Mouse (Mus musculus) limb, embryonic 14.5 days (tissue): ENCODE results near the gene Mamdc2. TPM values are rescaled to one million over a fixed set of nuclear protein-coding genes. Genes with fewer than 3 reads are reported as not detected.

Experiments
- ATAC-seq: fragments of 200-750 bp; cut with Nextera tagmentation; 2 replicates; pipeline ENCODE4 v1.8.0; 2017; ENCODE audit warnings: low read depth, moderate number of reproducible peaks, moderate TSS enrichment; ENCODE audit not compliant: low FRiP score
- DNase-seq: peaks from one replicate; pipeline ENCODE4 v3.0.0-alpha.2; 2015; ENCODE audit warnings: low spot score
- H3K27ac ChIP-seq: fragments of 300-500 bp; sonication (generic); replicated peaks from 2 replicates; pipeline ENCODE4 v1.5.1; 2014; ENCODE audit warnings: low read depth, mild to moderate bottlenecking, low read length, moderate library complexity, mixed read lengths
- H3K27me3 ChIP-seq: fragments of 300-500 bp; sonication (generic); 2 replicates; pipeline ENCODE4 v1.6.1; 2014; ENCODE audit warnings: low read length, mixed read lengths; ENCODE audit not compliant: control insufficient read depth, insufficient read depth
- H3K36me3 ChIP-seq: fragments of 300-500 bp; sonication (generic); 2 replicates; pipeline ENCODE4 v1.6.1; 2014; ENCODE audit warnings: mild to moderate bottlenecking, low read length, moderate library complexity, mixed read lengths; ENCODE audit not compliant: control insufficient read depth, insufficient read depth
- H3K4me1 ChIP-seq: fragments of 300-500 bp; sonication (generic); 2 replicates; pipeline ENCODE4 v1.6.1; 2014; ENCODE audit warnings: antibody characterized with exemption, low read length, mixed read lengths; ENCODE audit not compliant: control insufficient read depth, insufficient read depth
- H3K4me2 ChIP-seq: fragments of 300-500 bp; sonication (generic); replicated peaks from 2 replicates; pipeline ENCODE4 v1.6.1; 2014; ENCODE audit warnings: low read depth, mild to moderate bottlenecking, low read length, moderate library complexity; ENCODE audit not compliant: severe bottlenecking
- H3K4me3 ChIP-seq: fragments of 300-500 bp; sonication (generic); replicated peaks from 2 replicates; pipeline ENCODE4 v1.5.1; 2014; ENCODE audit warnings: low read length
- H3K9ac ChIP-seq: fragments of 300-500 bp; sonication (generic); 2 replicates; pipeline ENCODE4 v1.6.1; 2014; ENCODE audit warnings: mild to moderate bottlenecking, low read depth, low read length, moderate library complexity; ENCODE audit not compliant: severe bottlenecking
- H3K9me3 ChIP-seq: fragments of 300-500 bp; sonication (generic); 2 replicates; pipeline ENCODE4 v1.6.1; 2016; ENCODE audit warnings: low read length; ENCODE audit not compliant: control insufficient read depth
- POLR2A ChIP-seq: fragments of 200-500 bp; IDR thresholded peaks from 2 replicates; pipeline ENCODE4 v1.8.0; 2012; ENCODE audit warnings: inconsistent platforms, mild to moderate bottlenecking, moderate library complexity, borderline replicate concordance; ENCODE audit not compliant: insufficient read depth, insufficient read length; ENCODE audit errors: extremely low read depth
- WGBS: fragments of 180-500 bp; shearing (Covaris S2); extraction: QIAGEN DNeasy Blood & Tissue Kit; methylation state at CpG from one replicate; pipeline ENCODE4 v1.1.7; 2014; 5-methylcytosine and 5-hydroxymethylcytosine counted together
- polyA plus RNA-seq, 2 experiments: library from polyadenylated mRNA; depleted of rRNA in 1 of 2; stranded (reverse) in 1 of 2; unstranded in 1 of 2; fragments of >200 nt; fragmentation: Nextera tagmentation in 1 of 2; extraction: Ambion mirVana in 1 of 2; gene quantifications; 2 replicates each; pipeline versions ENCODE4 v1.2.1 to v1.2.3; 2012 to 2014

Gene Mamdc2
- polyA plus RNA-seq, 2 experiments = 2.6 to 3.0 TPM

DNA sequence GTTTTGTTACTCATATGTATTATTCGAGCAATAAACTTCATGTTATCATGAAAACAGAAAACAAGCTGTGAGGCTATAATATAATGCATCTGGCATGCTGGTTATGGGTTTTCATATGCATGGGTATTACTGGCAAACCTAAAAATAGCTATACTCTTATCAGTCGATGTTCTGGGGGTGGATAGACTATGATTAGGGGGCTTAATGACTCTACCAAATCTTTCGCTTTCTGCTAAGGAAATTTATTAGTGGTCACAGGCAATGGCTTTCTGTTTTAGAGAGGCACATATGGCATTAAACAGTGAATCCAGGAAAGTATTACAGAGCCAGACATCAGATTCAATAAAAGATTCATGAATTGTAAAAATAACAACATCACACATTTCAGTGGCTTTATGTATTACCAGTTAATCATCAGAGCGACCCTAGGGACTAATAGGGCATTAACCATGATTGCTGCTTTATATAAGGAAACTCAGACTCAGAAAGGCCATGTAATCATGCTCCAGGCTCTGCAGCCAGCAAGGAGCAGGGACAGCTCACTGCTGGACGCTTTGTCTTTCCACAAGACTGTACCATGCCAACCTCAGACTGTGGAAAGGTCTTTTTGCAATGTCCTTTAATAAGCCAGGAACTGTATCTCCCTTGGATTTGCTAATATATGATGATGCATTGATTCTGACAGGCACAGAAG is 130.8 kb downstream of the Mamdc2 start:
- no peak for ATAC-seq

GRCm38 (mm10) chr19:23316851-23317250 is 131.4 kb downstream of the Mamdc2 start:
- TF ChIP-seq POLR2A = no peak
- WGBS = 67% methylated on average over 5 of the region's 5 CpGs
- no peaks in the 10 kb centered on the region for H3K36me3 ChIP-seq
- H3K4me2 ChIP-seq = no peak overlapping the region
- no peak overlapping the region for H3K4me3 ChIP-seq
- no peak for ATAC-seq
- DNase-seq = no peak
- H3K9ac ChIP-seq = no peak overlapping the region
- H3K4me1 ChIP-seq = no peaks in the 10 kb centered on the region
- H3K9me3 ChIP-seq = no peaks in the 10 kb centered on the region
- no peaks in the 10 kb centered on the region for H3K27me3 ChIP-seq
- no peak overlapping the region for H3K27ac ChIP-seq

More for the DNA sequence above, 130.8 kb downstream of the Mamdc2 start:
- Histone ChIP-seq H3K27ac (no peak overlapping the region), H3K27me3 (no peaks in the 10 kb centered on the region), H3K9me3 (no peaks in the 10 kb centered on the region), H3K4me1 (no peaks in the 10 kb centered on the region), H3K36me3 (no peaks in the 10 kb centered on the region), H3K4me2 (no peak overlapping the region), H3K9ac (no peak overlapping the region), H3K4me3 (no peak overlapping the region)
- DNase-seq = no peak
- WGBS = 40% methylated on average over 5 of the region's 5 CpGs
- TF ChIP-seq POLR2A = no peak

GRCm38 (mm10) chr19:23309979-23310378 is 138.3 kb downstream of the Mamdc2 start:
- H3K9me3 ChIP-seq = no peaks in the 10 kb centered on the region
- no peak for DNase-seq
- ATAC-seq = no peak
- H3K27me3 ChIP-seq = no peaks in the 10 kb centered on the region
- TF ChIP-seq POLR2A = no peak
- H3K4me1 ChIP-seq = no peaks in the 10 kb centered on the region
- H3K4me3 ChIP-seq = no peak overlapping the region
- 80% methylated on average over 2 of the region's 2 CpGs for WGBS
- H3K9ac ChIP-seq = no peak overlapping the region
- no peak overlapping the region for H3K27ac ChIP-seq
- no peak overlapping the region for H3K4me2 ChIP-seq
- H3K36me3 ChIP-seq = no peaks in the 10 kb centered on the region

DNA sequence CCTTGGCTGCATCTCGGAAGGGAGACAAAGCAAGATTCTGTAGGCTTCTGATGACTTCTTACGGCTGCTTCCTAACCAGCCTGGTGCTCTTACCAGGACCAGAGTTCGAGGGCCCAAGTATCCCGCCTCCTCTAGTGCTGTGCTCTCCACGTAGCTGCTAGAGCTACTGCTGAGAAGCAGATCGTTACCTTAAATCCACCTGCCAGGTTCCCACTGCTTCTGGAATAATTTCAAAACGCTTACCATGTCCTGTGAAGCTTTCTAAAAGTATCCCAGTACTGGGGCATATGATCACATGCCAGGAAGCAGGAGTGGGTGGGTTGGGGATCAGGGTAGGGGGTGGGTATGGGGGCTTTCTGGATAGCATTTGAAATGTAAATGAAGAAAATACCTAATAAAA is 141.6 kb downstream of the Mamdc2 start:
- Histone ChIP-seq H3K9me3 (no peaks in the 10 kb centered on the region), H3K4me1 (no peaks in the 10 kb centered on the region), H3K4me2 (no peak overlapping the region), H3K36me3 (no peaks in the 10 kb centered on the region), H3K27ac (no peak overlapping the region), H3K27me3 (no peaks in the 10 kb centered on the region), H3K4me3 (no peak overlapping the region), H3K9ac (no peak overlapping the region)
- DNase-seq (no peak), ATAC-seq (no peak)
- WGBS = 77% methylated on average over 7 of the region's 7 CpGs
- TF ChIP-seq POLR2A = no peak

DNA sequence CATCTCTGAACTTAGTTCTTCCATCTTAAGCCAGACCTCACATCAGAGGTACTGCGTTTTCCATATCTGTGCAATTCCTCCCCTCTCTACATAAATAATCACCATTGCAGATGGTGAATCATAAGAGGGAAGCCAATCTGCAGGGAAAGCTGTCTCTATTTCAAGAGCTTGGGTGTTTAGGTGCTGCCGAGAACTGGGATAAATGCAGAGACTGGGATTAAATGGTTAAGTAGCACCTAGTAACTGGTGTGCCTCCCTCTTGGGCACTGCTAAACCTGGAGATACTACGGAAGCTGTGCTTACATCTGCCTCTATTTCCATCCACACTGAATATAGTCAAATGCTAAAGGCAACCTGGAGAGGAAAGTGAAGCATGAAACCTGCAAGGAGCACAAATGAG is 148.3 kb downstream of the Mamdc2 start:
- no peaks in the 10 kb centered on the region for H3K9me3 ChIP-seq
- no peak overlapping the region for H3K4me2 ChIP-seq
- ATAC-seq (no peak), DNase-seq (no peak)
- H3K27me3 ChIP-seq = no peaks in the 10 kb centered on the region
- no peak overlapping the region for H3K9ac ChIP-seq
- H3K4me1 ChIP-seq = no peaks in the 10 kb centered on the region
- no peak overlapping the region for H3K4me3 ChIP-seq
- no peaks in the 10 kb centered on the region for H3K36me3 ChIP-seq
- H3K27ac ChIP-seq = no peak overlapping the region
- no peak for TF ChIP-seq POLR2A
- 82% methylated on average over 3 of the region's 3 CpGs for WGBS

GRCm38 (mm10) chr19:23298917-23299316 is 149.3 kb downstream of the Mamdc2 start:
- H3K4me1 ChIP-seq = no peaks in the 10 kb centered on the region
- H3K9me3 ChIP-seq = no peaks in the 10 kb centered on the region
- H3K27me3 ChIP-seq = no peaks in the 10 kb centered on the region
- no peak overlapping the region for H3K27ac ChIP-seq
- no peak for ATAC-seq
- H3K36me3 ChIP-seq = no peaks in the 10 kb centered on the region
- H3K4me3 ChIP-seq = no peak overlapping the region
- TF ChIP-seq POLR2A = no peak
- DNase-seq = no peak
- H3K4me2 ChIP-seq = no peak overlapping the region
- 75% methylated on average over 1 of the region's 1 CpGs for WGBS
- H3K9ac ChIP-seq = no peak overlapping the region
